8 mouse cellular contexts compared by ENCODE assay signal in genomic region chr4:106985899-106986832, GRCm38 (mm10).
DNase-seq lines count a peak whose midpoint lies in the region; ATAC-seq and TF ChIP-seq lines count a peak whose summit lies in the region.

No protein-coding gene starts in this region.

- no peak overlapping the region for H3K4me2 ChIP-seq in heart, embryonic 12.5 days
- H3K4me2 ChIP-seq in limb, embryonic 11.5 days (ENCODE audit: low read depth, severe bottlenecking): no peak overlapping the region

- no peak overlapping the region for H3K4me3 ChIP-seq in gastrocnemius, adult 2 months
- no peak overlapping the region for H3K4me3 ChIP-seq in heart, embryonic 12.5 days
- H3K4me3 ChIP-seq in limb, embryonic 11.5 days (ENCODE audit: low read depth, low read length): no peak overlapping the region

- H3K27ac ChIP-seq in gastrocnemius, adult 2 months: peak overlapping the region; percentile 85
- H3K27ac ChIP-seq in heart, embryonic 12.5 days (ENCODE audit: poor library complexity, severe bottlenecking): peak overlapping the region; percentile 21; the same call in 1 of the 2 replicates
- peak overlapping the region; percentile 56 for H3K27ac ChIP-seq in limb, embryonic 11.5 days (replicated peaks; ENCODE audit: low read depth, low read length)

- H3K9me3 ChIP-seq in heart, embryonic 12.5 days (replicated peaks): no peaks in the 10 kb centered on the region
- no peaks in the 10 kb centered on the region for H3K9me3 ChIP-seq in limb, embryonic 11.5 days (ENCODE audit: control insufficient read depth, low read length)

- no peak overlapping the region; the same call in 1 of the 2 replicates for H3K9ac ChIP-seq in heart, embryonic 12.5 days
- H3K9ac ChIP-seq in limb, embryonic 11.5 days (ENCODE audit: low read length): no peak overlapping the region

- no peaks in the 10 kb centered on the region for H3K36me3 ChIP-seq in heart, embryonic 12.5 days
- H3K36me3 ChIP-seq in limb, embryonic 11.5 days (ENCODE audit: control insufficient read depth, insufficient read depth, low read length): no peaks in the 10 kb centered on the region; the same call in 1 of the 2 replicates

- 46% methylated on average over 15 of the region's 15 CpGs for WGBS in heart, embryonic 12.5 days
- 20% methylated on average over 15 of the region's 15 CpGs for WGBS in limb, embryonic 11.5 days

- TF ChIP-seq CTCF in gastrocnemius, adult 2 months (IDR thresholded peaks at IDR 0.05): no peak

- DNase-seq in gastrocnemius, adult 2 months: no peak
- no peak for DNase-seq in gastrocnemius, adult 8-10 months (ENCODE audit: low spot score in 2 of 2)
- DNase-seq in limb, embryonic 11.5 days (ENCODE audit: low spot score): peak; percentile 49
- DNase-seq in retina, embryonic 14.5 days (ENCODE audit: low spot score): peak; percentile 25
- no peak for DNase-seq in left cerebral cortex, adult 8-10 months (ENCODE audit: low spot score in 2 of 2)
- no peak for DNase-seq in gastrocnemius, postnatal 36 days
- DNase-seq in right cerebral cortex, postnatal 10 days (ENCODE audit: low spot score in 2 of 2): no peak

- ATAC-seq in heart, embryonic 12.5 days (ENCODE audit: insufficient number of reproducible peaks, low FRiP score): no peak
- ATAC-seq in limb, embryonic 11.5 days (ENCODE audit: insufficient number of reproducible peaks, low FRiP score, low TSS enrichment, low read depth): no peak

- H3K27me3 ChIP-seq in heart, embryonic 12.5 days (replicated peaks): no peaks in the 10 kb centered on the region
- no peaks in the 10 kb centered on the region for H3K27me3 ChIP-seq in limb, embryonic 11.5 days (ENCODE audit: control insufficient read depth, insufficient read depth, low read length)

- H3K4me1 ChIP-seq in heart, embryonic 12.5 days (replicated peaks): peaks cover 73% of the 10 kb centered on the region
- peaks cover 66% of the 10 kb centered on the region for H3K4me1 ChIP-seq in limb, embryonic 11.5 days (ENCODE audit: control insufficient read depth, insufficient read depth, low read length)

- intact Hi-C loops in gastrocnemius, adult 2 months (cut with DNase I): no loop called here
- intact Hi-C loops in gastrocnemius, postnatal 36 days (cut with DNase I): loop anchor here (5.0 kb wide), 1 partner anchor 176 kb away; no protein-coding TSS in a partner anchor

Comparison
In these comparisons a context has a peak if more than half of its experiments do, and no peak if none do; other contexts are left out.
1. DNase-seq: peak in limb, embryonic 11.5 days (single experiment) and retina, embryonic 14.5 days (single experiment); none in gastrocnemius, adult 2 months (single experiment), gastrocnemius, adult 8-10 months (0 of 2), left cerebral cortex, adult 8-10 months (0 of 2), gastrocnemius, postnatal 36 days (0 of 2) and right cerebral cortex, postnatal 10 days (0 of 2).
2. H3K27ac ChIP-seq: peak in every context shown above with its lines; median percentile 85 in gastrocnemius, adult 2 months; 56 in limb, embryonic 11.5 days; 21 in heart, embryonic 12.5 days.